Mouse (Mus musculus) myocyte (in vitro differentiated cells): ENCODE results near the gene Creld2.

Source experiments
- CEBPB ChIP-seq: IDR thresholded peaks from 2 replicates; pipeline ENCODE4 v1.6.1; 2011; ENCODE audit warnings: mild to moderate bottlenecking, moderate library complexity; ENCODE audit not compliant: poor library complexity, insufficient read depth, severe bottlenecking
- E2F4 ChIP-seq: IDR thresholded peaks from one replicate; pipeline ENCODE4 v1.6.1; 2011; ENCODE audit warnings: mild to moderate bottlenecking, control low read depth, moderate library complexity; ENCODE audit not compliant: insufficient read depth
- MAX ChIP-seq: IDR thresholded peaks from one replicate; pipeline ENCODE4 v1.6.1; 2011; ENCODE audit warnings: low read depth, mild to moderate bottlenecking, control low read depth
- MYOD1 ChIP-seq, 3 experiments: IDR thresholded peaks; one replicate each; pipeline ENCODE4 v1.6.1; 2011; ENCODE audit warnings: control low read depth in 2 of 3, low read depth in 2 of 3, mild to moderate bottlenecking in 2 of 3, moderate library complexity in 1 of 3; ENCODE audit not compliant: insufficient read length in 2 of 3, control insufficient read depth in 1 of 3
- MYOG ChIP-seq, 3 experiments: IDR thresholded peaks; one replicate each; pipeline ENCODE4 v1.6.1; 2011; ENCODE audit warnings: control low read depth in 2 of 3, low read depth in 2 of 3, mild to moderate bottlenecking in 2 of 3; ENCODE audit not compliant: insufficient read length in 2 of 3, control insufficient read depth in 1 of 3, insufficient read depth in 1 of 3
- POLR2A ChIP-seq: IDR thresholded peaks from one replicate; pipeline ENCODE4 v1.6.1; 2011; ENCODE audit warnings: low read depth, mild to moderate bottlenecking, control low read depth, moderate library complexity; ENCODE audit not compliant: insufficient read length
- POLR2AphosphoS2 ChIP-seq: IDR thresholded peaks from one replicate; pipeline ENCODE4 v1.6.1; 2011; ENCODE audit warnings: low read depth, control low read depth; ENCODE audit not compliant: insufficient read length
- REST ChIP-seq: IDR thresholded peaks from one replicate; pipeline ENCODE4 v1.6.1; 2011; ENCODE audit warnings: mild to moderate bottlenecking, control low read depth, moderate library complexity; ENCODE audit not compliant: insufficient read depth, insufficient read length
- SRF ChIP-seq: IDR thresholded peaks from one replicate; pipeline ENCODE4 v1.6.1; 2011; ENCODE audit warnings: low read depth; ENCODE audit not compliant: control insufficient read depth, insufficient read length
- TCF12 ChIP-seq: IDR thresholded peaks from one replicate; pipeline ENCODE4 v1.6.1; 2011; ENCODE audit warnings: mild to moderate bottlenecking, control low read depth; ENCODE audit not compliant: poor library complexity, insufficient read depth, severe bottlenecking
- TCF3 ChIP-seq: IDR thresholded peaks from one replicate; pipeline ENCODE4 v1.6.1; 2011; ENCODE audit warnings: low read depth, control low read depth; ENCODE audit not compliant: insufficient read length
- USF1 ChIP-seq: IDR thresholded peaks from one replicate; pipeline ENCODE4 v1.6.1; 2011; ENCODE audit warnings: low read depth, mild to moderate bottlenecking, control low read depth, moderate library complexity

DNA sequence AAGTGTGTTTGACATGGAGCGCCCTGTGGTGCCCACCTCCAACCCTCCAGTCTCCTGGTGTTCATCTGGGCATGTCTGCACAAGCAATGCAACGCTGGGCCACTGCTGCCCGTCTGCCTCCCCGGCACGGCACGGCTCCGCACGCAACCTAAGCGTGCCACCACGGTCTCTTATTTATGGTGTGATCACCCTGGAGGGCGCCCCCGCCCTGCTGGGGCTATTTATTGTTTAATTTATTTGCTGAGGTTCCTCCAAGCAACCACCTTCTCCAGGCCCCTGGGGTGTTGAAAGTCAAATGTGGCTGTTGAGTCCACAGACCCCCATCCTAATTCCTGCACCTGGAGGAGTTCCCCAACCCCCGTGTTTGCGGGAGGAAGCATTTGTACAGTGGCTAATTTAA lies 45.6 kb downstream of the Creld2 start:
- TF ChIP-seq POLR2A (no peak), MYOG (IDR thresholded peaks at IDR 0.05; ENCODE audit: control insufficient read depth in 1 of 3, insufficient read depth in 1 of 3, insufficient read length in 2 of 3, low read depth in 2 of 3) (no peak), MAX (no peak), USF1 (no peak), MYOD1 (IDR thresholded peaks at IDR 0.05; ENCODE audit: control insufficient read depth in 1 of 3, insufficient read length in 2 of 3, low read depth in 2 of 3) (no peak), TCF12 (no peak), E2F4 (no peak), POLR2AphosphoS2 (no peak), CEBPB (no peak), REST (no peak), SRF (no peak), TCF3 (no peak)
